Mouse (Mus musculus): ENCODE data around the gene Vill. TPM values are rescaled to one million over a fixed set of nuclear protein-coding genes. Genes with fewer than 3 reads are reported as not detected.

Vill gene
- polyA plus RNA-seq, 1 experiment from 2014 or later = 43.0 TPM

DNA sequence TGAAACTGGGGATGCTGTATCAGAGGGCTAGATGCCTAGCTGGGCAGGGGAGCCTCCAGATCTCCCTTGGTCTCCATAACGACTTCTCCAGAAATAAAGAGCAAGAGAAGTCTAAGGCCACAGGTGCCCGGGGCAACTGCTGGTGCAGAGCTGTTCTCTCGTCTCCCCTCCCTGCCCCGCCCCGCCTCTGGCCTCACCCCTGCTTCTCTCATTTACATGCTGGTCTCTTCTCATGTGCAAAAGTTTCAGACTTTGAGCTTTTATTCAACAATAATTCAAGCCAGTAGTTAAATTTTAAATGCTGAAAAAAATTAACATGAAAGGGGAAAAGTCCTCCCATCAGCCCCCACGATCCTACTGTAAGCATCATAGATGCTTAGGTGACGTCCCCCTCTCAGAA, 30.8 kb upstream of the Vill start:
- Histone ChIP-seq H3K4me2 (ENCODE audit: low read depth, low read length) (no peak overlapping the region), H3K4me3 (replicated peaks; ENCODE audit: low read length) (no peak overlapping the region), H3K36me3 (ENCODE audit: control insufficient read depth, insufficient read depth, low read length) (no peaks in the 10 kb centered on the region), H3K9me3 (replicated peaks; ENCODE audit: control insufficient read depth, low read length) (no peaks in the 10 kb centered on the region), H3K9ac (ENCODE audit: low read length) (no peak overlapping the region), H3K4me1 (ENCODE audit: control insufficient read depth, insufficient read depth, low read length) (no peaks in the 10 kb centered on the region), H3K27ac (ENCODE audit: low read length) (no peak overlapping the region), H3K27me3 (ENCODE audit: control insufficient read depth, insufficient read depth, low read length) (no peaks in the 10 kb centered on the region)
- ATAC-seq (ENCODE audit: insufficient read depth, low FRiP score) = no peak
- WGBS = 65% methylated on average over 7 of the region's 7 CpGs

DNA sequence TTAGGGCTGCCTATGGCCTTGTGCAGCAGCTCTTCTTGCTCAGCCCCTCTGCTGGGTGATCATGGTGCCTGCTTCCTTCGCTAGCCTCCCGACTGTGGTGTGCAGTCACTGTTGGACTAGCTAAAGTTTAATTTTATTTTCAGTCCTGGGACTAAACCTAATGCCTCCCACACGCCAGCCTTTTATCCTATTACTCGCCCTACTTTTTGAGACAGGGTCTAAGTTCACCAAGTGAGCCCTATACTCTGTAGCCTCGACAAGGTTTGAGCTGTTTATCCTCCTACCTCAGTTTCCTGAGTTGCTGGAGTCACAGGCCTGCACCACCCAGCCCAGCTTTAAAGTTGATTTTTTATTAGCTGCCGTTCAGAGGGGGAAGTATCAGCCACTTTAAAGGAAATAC, 27.3 kb upstream of the Vill start:
- Histone ChIP-seq H3K27ac (ENCODE audit: low read length) (no peak overlapping the region), H3K4me1 (ENCODE audit: control insufficient read depth, insufficient read depth, low read length) (no peaks in the 10 kb centered on the region), H3K4me3 (replicated peaks; ENCODE audit: low read length) (no peak overlapping the region), H3K9ac (ENCODE audit: low read length) (no peak overlapping the region), H3K27me3 (ENCODE audit: control insufficient read depth, insufficient read depth, low read length) (no peaks in the 10 kb centered on the region), H3K9me3 (replicated peaks; ENCODE audit: control insufficient read depth, low read length) (no peaks in the 10 kb centered on the region), H3K36me3 (ENCODE audit: control insufficient read depth, insufficient read depth, low read length) (no peaks in the 10 kb centered on the region), H3K4me2 (ENCODE audit: low read depth, low read length) (no peak overlapping the region)
- 73% methylated on average over 6 of the region's 6 CpGs for WGBS
- ATAC-seq (ENCODE audit: insufficient read depth, low FRiP score) = no peak

DNA sequence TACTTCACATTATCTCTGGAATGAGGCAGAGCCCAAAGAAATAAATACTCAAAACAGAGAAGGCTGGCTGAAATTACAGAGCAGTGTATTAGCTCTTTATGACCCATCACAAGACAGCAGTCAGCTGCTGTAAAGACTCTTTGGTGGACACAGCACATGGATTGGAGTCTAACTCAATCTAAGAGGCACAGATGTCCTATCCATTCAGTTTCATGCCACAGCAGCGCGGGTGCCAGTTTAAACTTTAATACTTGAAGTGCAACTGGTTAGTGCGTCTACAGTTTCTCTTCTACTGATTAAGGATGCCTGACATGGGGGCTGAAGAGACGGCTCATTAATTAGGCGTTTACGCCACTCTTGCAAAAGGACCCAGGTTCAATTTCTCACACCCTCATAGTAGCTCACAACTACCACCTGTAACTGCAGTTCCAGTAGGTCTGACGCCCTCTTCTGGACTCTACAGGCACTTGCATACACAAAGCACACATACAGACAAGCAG, 26.7 kb upstream of the Vill start:
- Histone ChIP-seq H3K4me2 (ENCODE audit: low read depth, low read length) (no peak overlapping the region), H3K4me1 (ENCODE audit: control insufficient read depth, insufficient read depth, low read length) (no peaks in the 10 kb centered on the region), H3K4me3 (replicated peaks; ENCODE audit: low read length) (no peak overlapping the region), H3K27me3 (ENCODE audit: control insufficient read depth, insufficient read depth, low read length) (no peaks in the 10 kb centered on the region), H3K27ac (ENCODE audit: low read length) (no peak overlapping the region), H3K9ac (ENCODE audit: low read length) (no peak overlapping the region), H3K9me3 (replicated peaks; ENCODE audit: control insufficient read depth, low read length) (no peaks in the 10 kb centered on the region), H3K36me3 (ENCODE audit: control insufficient read depth, insufficient read depth, low read length) (no peaks in the 10 kb centered on the region)
- WGBS = 85% methylated on average over 7 of the region's 7 CpGs
- no peak for ATAC-seq (ENCODE audit: insufficient read depth, low FRiP score)

DNA sequence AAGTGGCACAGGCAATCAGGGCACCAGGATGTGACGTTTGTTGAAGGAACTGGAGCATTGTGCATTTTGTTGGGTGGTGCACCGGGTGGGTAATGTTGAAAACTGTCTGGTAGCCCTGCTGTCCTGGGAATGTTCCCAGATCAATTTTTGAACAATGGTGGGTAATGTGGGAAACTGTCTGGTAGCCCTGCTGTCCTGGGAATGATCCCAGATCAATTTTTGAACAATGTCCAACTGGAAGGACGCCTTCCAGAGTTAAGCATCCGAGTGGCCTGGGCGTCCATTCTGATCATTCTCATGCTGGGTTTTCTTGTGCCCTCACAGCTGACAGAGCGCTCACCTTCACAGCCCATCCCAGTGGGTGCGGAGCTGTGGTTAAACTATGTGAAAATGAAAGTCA, 25.2 kb upstream of the Vill start:
- Histone ChIP-seq H3K27ac (ENCODE audit: low read length) (no peak overlapping the region), H3K36me3 (ENCODE audit: control insufficient read depth, insufficient read depth, low read length) (no peaks in the 10 kb centered on the region), H3K9ac (ENCODE audit: low read length) (no peak overlapping the region), H3K4me3 (replicated peaks; ENCODE audit: low read length) (no peak overlapping the region), H3K27me3 (ENCODE audit: control insufficient read depth, insufficient read depth, low read length) (no peaks in the 10 kb centered on the region), H3K4me2 (ENCODE audit: low read depth, low read length) (no peak overlapping the region), H3K4me1 (ENCODE audit: control insufficient read depth, insufficient read depth, low read length) (no peaks in the 10 kb centered on the region), H3K9me3 (replicated peaks; ENCODE audit: control insufficient read depth, low read length) (no peaks in the 10 kb centered on the region)
- ATAC-seq (ENCODE audit: insufficient read depth, low FRiP score) = no peak
- WGBS = 87% methylated on average over 7 of the region's 7 CpGs

DNA sequence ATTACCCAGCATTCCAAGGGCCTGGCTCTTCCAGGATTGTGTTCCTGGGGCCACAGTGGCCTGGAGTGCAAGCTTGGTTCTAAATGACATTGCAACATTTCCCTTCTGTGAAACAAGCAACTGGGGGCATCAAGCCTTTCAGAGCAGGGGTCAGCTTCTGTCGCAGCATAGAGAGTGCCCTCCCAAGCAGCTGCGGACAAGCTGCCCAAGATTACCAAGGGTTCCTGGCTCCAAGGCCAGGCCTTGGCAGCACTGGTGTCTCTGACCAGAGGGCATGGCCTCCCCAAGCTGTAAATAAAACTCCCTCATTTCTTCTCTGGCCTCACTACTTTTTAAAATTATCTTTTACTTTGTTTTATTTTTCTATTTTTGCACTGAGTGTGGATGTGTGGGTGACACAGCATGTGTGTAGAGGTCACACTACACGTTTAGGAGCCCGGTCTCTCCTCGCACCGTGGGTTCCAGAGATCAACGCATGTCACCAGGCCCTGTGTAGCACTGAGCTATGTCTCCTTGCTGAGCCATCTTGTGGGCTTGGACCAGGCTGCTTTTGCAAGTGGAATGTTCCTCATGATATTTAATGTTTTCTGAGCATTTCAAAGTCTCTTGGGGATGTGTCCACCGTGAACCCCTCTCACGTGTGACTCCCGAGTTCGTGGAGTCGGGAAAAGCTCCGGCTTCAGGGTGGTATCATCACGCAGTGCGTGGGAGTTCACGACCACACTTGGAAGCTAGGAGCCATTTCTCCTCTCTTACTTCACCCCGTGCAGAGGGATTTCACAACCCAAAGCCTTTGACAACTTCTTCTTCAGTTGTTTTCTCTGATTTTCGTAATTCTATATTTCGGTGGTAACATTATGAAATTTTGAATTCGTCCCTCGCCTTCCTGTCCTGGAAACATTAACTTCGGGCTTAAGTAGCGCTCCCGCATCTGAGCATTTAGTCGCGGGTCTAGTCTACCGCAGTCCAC, 24.1 kb upstream of the Vill start:
- H3K4me2 ChIP-seq (ENCODE audit: low read depth, low read length) = no peak overlapping the region
- 92% methylated on average over 27 of the region's 27 CpGs for WGBS
- no peak overlapping the region for H3K4me3 ChIP-seq (replicated peaks; ENCODE audit: low read length)
- no peak overlapping the region for H3K27ac ChIP-seq (ENCODE audit: low read length)
- H3K36me3 ChIP-seq (ENCODE audit: control insufficient read depth, insufficient read depth, low read length) = no peaks in the 10 kb centered on the region
- H3K9ac ChIP-seq (ENCODE audit: low read length) = no peak overlapping the region
- ATAC-seq (ENCODE audit: insufficient read depth, low FRiP score) = no peak
- no peaks in the 10 kb centered on the region for H3K4me1 ChIP-seq (ENCODE audit: control insufficient read depth, insufficient read depth, low read length)
- H3K9me3 ChIP-seq (replicated peaks; ENCODE audit: control insufficient read depth, low read length) = no peaks in the 10 kb centered on the region
- no peaks in the 10 kb centered on the region for H3K27me3 ChIP-seq (ENCODE audit: control insufficient read depth, insufficient read depth, low read length)

DNA sequence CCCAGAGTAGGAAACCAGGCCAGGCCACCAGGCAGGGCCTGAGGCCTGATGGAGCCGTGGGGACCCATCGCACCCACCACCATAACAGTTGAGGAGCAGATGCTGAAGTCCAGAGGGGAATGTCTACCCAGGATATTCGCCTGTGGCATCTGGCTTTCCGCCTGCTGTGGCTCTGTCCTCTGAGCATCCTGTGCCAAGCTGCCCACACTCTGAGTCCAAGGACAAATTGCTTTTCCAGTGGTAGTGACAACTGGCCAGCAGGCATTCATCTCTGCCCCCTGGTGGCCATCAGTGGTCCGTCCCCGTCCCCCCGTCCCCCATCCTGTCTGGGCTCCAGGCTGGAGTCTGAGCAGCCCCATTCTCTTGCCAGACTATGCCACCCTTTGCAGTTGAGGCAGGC, 23.0 kb upstream of the Vill start:
- no peak overlapping the region for H3K27ac ChIP-seq (ENCODE audit: low read length)
- no peaks in the 10 kb centered on the region for H3K27me3 ChIP-seq (ENCODE audit: control insufficient read depth, insufficient read depth, low read length)
- no peak overlapping the region for H3K4me3 ChIP-seq (replicated peaks; ENCODE audit: low read length)
- H3K36me3 ChIP-seq (ENCODE audit: control insufficient read depth, insufficient read depth, low read length) = no peaks in the 10 kb centered on the region
- WGBS = 52% methylated on average over 7 of the region's 7 CpGs
- no peak for ATAC-seq (ENCODE audit: insufficient read depth, low FRiP score)
- H3K4me1 ChIP-seq (ENCODE audit: control insufficient read depth, insufficient read depth, low read length) = no peaks in the 10 kb centered on the region
- no peaks in the 10 kb centered on the region for H3K9me3 ChIP-seq (replicated peaks; ENCODE audit: control insufficient read depth, low read length)
- no peak overlapping the region for H3K9ac ChIP-seq (ENCODE audit: low read length)
- H3K4me2 ChIP-seq (ENCODE audit: low read depth, low read length) = no peak overlapping the region

DNA sequence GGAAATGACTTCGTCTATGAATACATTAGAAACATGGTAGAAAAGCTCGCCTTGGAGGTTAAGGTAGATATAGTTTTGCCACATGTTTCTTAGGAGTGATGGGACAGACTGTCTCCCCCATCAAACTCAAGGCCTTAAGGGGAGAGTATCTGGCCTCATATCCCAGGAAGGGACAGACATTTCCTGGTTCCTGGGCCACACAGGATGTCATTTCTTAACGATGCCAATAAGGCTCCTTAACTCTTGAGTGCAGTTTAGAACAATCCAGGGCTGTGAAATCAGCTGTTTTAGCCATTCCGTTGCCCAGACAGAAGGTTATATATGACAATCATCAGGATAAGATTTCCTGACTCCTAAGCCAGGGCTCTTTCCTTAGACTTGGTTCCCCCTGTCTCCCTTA, 21.5 kb upstream of the Vill start:
- Histone ChIP-seq H3K9me3 (replicated peaks; ENCODE audit: control insufficient read depth, low read length) (no peaks in the 10 kb centered on the region), H3K27ac (ENCODE audit: low read length) (no peak overlapping the region), H3K4me3 (replicated peaks; ENCODE audit: low read length) (no peak overlapping the region), H3K27me3 (ENCODE audit: control insufficient read depth, insufficient read depth, low read length) (no peaks in the 10 kb centered on the region), H3K9ac (ENCODE audit: low read length) (no peak overlapping the region), H3K36me3 (ENCODE audit: control insufficient read depth, insufficient read depth, low read length) (no peaks in the 10 kb centered on the region), H3K4me1 (ENCODE audit: control insufficient read depth, insufficient read depth, low read length) (no peaks in the 10 kb centered on the region), H3K4me2 (ENCODE audit: low read depth, low read length) (no peak overlapping the region)
- 81% methylated on average over 4 of the region's 4 CpGs for WGBS
- ATAC-seq (ENCODE audit: insufficient read depth, low FRiP score) = no peak

DNA sequence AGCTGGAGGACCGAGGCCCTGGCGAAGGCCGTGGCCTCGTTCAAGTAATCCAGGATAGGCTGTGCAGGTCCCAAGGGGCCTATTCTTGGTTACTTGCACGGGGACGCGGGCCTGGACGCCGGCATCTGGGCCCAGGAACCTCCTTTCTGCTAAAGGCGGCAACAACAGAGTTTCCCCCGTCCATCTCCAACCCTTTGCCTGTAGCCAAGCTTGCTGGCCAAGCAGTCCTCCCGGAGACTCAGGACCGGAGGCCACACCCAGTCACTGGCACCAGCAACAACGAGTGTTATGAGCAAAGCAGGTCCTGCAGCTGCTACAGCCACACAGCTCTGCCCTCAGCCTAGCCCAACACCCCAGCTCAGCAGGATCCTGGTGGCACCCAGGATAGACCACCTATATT, 20.8 kb upstream of the Vill start:
- H3K9ac ChIP-seq (ENCODE audit: low read length) = no peak overlapping the region
- no peak overlapping the region for H3K4me2 ChIP-seq (ENCODE audit: low read depth, low read length)
- ATAC-seq (ENCODE audit: insufficient read depth, low FRiP score) = no peak
- no peaks in the 10 kb centered on the region for H3K36me3 ChIP-seq (ENCODE audit: control insufficient read depth, insufficient read depth, low read length)
- 76% methylated on average over 14 of the region's 14 CpGs for WGBS
- no peak overlapping the region for H3K27ac ChIP-seq (ENCODE audit: low read length)
- no peaks in the 10 kb centered on the region for H3K9me3 ChIP-seq (replicated peaks; ENCODE audit: control insufficient read depth, low read length)
- no peaks in the 10 kb centered on the region for H3K27me3 ChIP-seq (ENCODE audit: control insufficient read depth, insufficient read depth, low read length)
- no peaks in the 10 kb centered on the region for H3K4me1 ChIP-seq (ENCODE audit: control insufficient read depth, insufficient read depth, low read length)
- no peak overlapping the region for H3K4me3 ChIP-seq (replicated peaks; ENCODE audit: low read length)

DNA sequence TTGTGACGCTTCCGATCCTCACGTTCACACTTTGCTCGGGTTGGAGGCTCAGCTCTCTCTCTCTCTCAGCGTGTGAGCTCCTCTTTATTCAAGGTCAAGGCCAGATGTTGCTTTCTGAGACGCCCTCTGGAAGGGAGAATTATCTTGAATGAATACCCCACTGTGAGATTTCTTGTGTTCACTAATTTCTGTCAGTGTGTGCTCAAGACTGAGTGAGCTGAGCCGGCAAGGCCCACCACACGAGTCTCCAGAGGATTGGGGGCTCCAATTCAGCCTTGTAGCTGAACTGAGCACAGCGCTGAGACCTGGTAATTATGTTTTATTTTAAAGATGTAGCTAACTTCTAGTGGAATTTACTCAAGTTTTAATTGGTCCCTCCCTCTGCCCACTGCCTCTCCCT, 20.0 kb upstream of the Vill start:
- no peak overlapping the region for H3K4me2 ChIP-seq (ENCODE audit: low read depth, low read length)
- H3K27ac ChIP-seq (ENCODE audit: low read length) = no peak overlapping the region
- ATAC-seq (ENCODE audit: insufficient read depth, low FRiP score) = no peak
- H3K36me3 ChIP-seq (ENCODE audit: control insufficient read depth, insufficient read depth, low read length) = no peaks in the 10 kb centered on the region
- H3K9ac ChIP-seq (ENCODE audit: low read length) = no peak overlapping the region
- H3K27me3 ChIP-seq (ENCODE audit: control insufficient read depth, insufficient read depth, low read length) = no peaks in the 10 kb centered on the region
- H3K9me3 ChIP-seq (replicated peaks; ENCODE audit: control insufficient read depth, low read length) = no peaks in the 10 kb centered on the region
- peaks cover 3% of the 10 kb centered on the region; the same call in 1 of the 2 replicates for H3K4me1 ChIP-seq (ENCODE audit: control insufficient read depth, insufficient read depth, low read length)
- H3K4me3 ChIP-seq (replicated peaks; ENCODE audit: low read length) = no peak overlapping the region
- WGBS = 72% methylated on average over 9 of the region's 9 CpGs
